Mouse (Mus musculus): ENCODE measurements around the gene Dph7. TPM values are rescaled to one million over a fixed set of nuclear protein-coding genes. Genes with fewer than 3 reads are reported as not detected.

The Dph7 gene
- polyA plus RNA-seq, 1 experiment from 2014 or later = 21.6 TPM

- DNase-seq (ENCODE audit: low spot score) = no peak
- H3K4me2 ChIP-seq (ENCODE audit: low read length) = no peak overlapping the region
- H3K9ac ChIP-seq (ENCODE audit: low read depth, low read length) = no peak overlapping the region
- no peaks in the 10 kb centered on the region for H3K9me3 ChIP-seq (replicated peaks; ENCODE audit: low read length)
- H3K4me3 ChIP-seq (replicated peaks; ENCODE audit: low read depth, low read length) = no peak overlapping the region
- no peak for ATAC-seq (replicated peaks; ENCODE audit: low FRiP score, low read depth)
- 88% methylated on average over 1 of the region's 1 CpGs for WGBS
- no peak for TF ChIP-seq CTCF (IDR thresholded peaks at IDR 0.05; ENCODE audit: low read depth)
- H3K4me1 ChIP-seq (replicated peaks; ENCODE audit: insufficient read depth, low read length) = no peaks in the 10 kb centered on the region
- no peaks in the 10 kb centered on the region for H3K36me3 ChIP-seq (ENCODE audit: insufficient read depth, low read length)
- no peaks in the 10 kb centered on the region for H3K27me3 ChIP-seq (ENCODE audit: insufficient read depth, low read length)
- no peak overlapping the region for H3K27ac ChIP-seq
Measured at GRCm38 (mm10) chr2:25006767-25007166, 44.6 kb downstream of the Dph7 start.

DNA sequence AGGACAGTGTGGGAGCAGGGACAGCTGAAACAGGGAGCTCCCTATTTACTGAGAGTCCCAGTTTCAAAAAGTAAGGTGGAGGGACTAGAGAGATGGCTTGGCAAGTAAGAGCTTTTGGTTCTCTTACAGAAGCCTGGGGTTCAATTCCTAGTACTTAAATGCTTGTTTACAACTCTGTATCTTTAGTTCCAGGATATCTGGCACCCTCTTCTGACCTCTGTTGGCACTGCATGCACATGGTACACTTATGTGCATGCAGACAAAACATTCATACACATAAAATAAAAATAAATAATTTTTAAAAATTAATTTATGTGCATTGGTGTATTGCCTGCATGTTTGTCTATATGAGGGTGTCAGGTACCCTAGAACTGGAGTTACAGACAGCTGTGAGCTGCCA lies 46.0 kb downstream of the Dph7 start:
- ATAC-seq (replicated peaks; ENCODE audit: low FRiP score, low read depth) = no peak
- H3K9me3 ChIP-seq (replicated peaks; ENCODE audit: low read length) = no peaks in the 10 kb centered on the region
- no peaks in the 10 kb centered on the region for H3K36me3 ChIP-seq (ENCODE audit: insufficient read depth, low read length)
- no peaks in the 10 kb centered on the region for H3K27me3 ChIP-seq (ENCODE audit: insufficient read depth, low read length)
- peak; percentile 32; the same call in 1 of the 2 replicates for TF ChIP-seq CTCF (IDR thresholded peaks at IDR 0.05; ENCODE audit: low read depth)
- no peak overlapping the region for H3K4me3 ChIP-seq (replicated peaks; ENCODE audit: low read depth, low read length)
- no peaks in the 10 kb centered on the region for H3K4me1 ChIP-seq (replicated peaks; ENCODE audit: insufficient read depth, low read length)
- no peak overlapping the region for H3K27ac ChIP-seq
- no peak overlapping the region for H3K9ac ChIP-seq (ENCODE audit: low read depth, low read length)
- H3K4me2 ChIP-seq (ENCODE audit: low read length) = no peak overlapping the region
- no peak for DNase-seq (ENCODE audit: low spot score)

Small RNA genes lying within 50 kb of the gene (microRNA-seq; reads per million reads assigned to microRNA genes)
- gene Gm22875 = not detected

Other genes starting within 250 kb of the Dph7 start
- gene Cacna1b, start 199.2 kb upstream of the Dph7 start, polyA plus RNA-seq (2015; fragmentation: Nextera tagmentation; extraction: Ambion mirVana) = 0.09 and 0.16 TPM in 2 replicates
- 47.5 and 58.8 TPM in 2 replicates for gene Ehmt1, start 42.8 kb upstream of the Dph7 start, polyA plus RNA-seq (2015; fragmentation: Nextera tagmentation; extraction: Ambion mirVana)
- 66.3 and 72.3 TPM in 2 replicates for gene Arrdc1, start 27.1 kb upstream of the Dph7 start, polyA plus RNA-seq (2015; fragmentation: Nextera tagmentation; extraction: Ambion mirVana)
- gene Zmynd19, start 12.6 kb upstream of the Dph7 start, polyA plus RNA-seq (2015; fragmentation: Nextera tagmentation; extraction: Ambion mirVana) = 11.7 and 12.2 TPM in 2 replicates
- 153 and 157 TPM in 2 replicates for gene Mrpl41, start 12.7 kb downstream of the Dph7 start, polyA plus RNA-seq (2015; fragmentation: Nextera tagmentation; extraction: Ambion mirVana)
- gene Pnpla7, start 13.6 kb downstream of the Dph7 start, polyA plus RNA-seq (2015; fragmentation: Nextera tagmentation; extraction: Ambion mirVana) = 6.1 and 8.3 TPM in 2 replicates
- 71.0 and 74.6 TPM in 2 replicates for gene Nsmf, start 92.0 kb downstream of the Dph7 start, polyA plus RNA-seq (2015; fragmentation: Nextera tagmentation; extraction: Ambion mirVana)
- 6.2 TPM in 2 replicates for gene Entpd8, start 117.9 kb downstream of the Dph7 start, polyA plus RNA-seq (2015; fragmentation: Nextera tagmentation; extraction: Ambion mirVana)
- 0.41 and 0.43 TPM in 2 replicates for gene Noxa1, start 132.7 kb downstream of the Dph7 start, polyA plus RNA-seq (2015; fragmentation: Nextera tagmentation; extraction: Ambion mirVana)
- 19.9 and 21.6 TPM in 2 replicates for gene Nrarp, start 218.4 kb downstream of the Dph7 start, polyA plus RNA-seq (2015; fragmentation: Nextera tagmentation; extraction: Ambion mirVana)
- 10.8 and 12.0 TPM in 2 replicates for gene Tor4a, start 234.5 kb downstream of the Dph7 start, polyA plus RNA-seq (2015; fragmentation: Nextera tagmentation; extraction: Ambion mirVana)
- 74.0 and 82.3 TPM in 2 replicates for gene Nelfb, start 249.1 kb downstream of the Dph7 start, polyA plus RNA-seq (2015; fragmentation: Nextera tagmentation; extraction: Ambion mirVana)

Data from kidney, postnatal 0 days (tissue).